Mouse (Mus musculus) kidney, adult 2 months (tissue): ENCODE measurements at regions not wholly inside any gene's neighbourhood (a gene's known extent, or its start where the extent isn't known, plus 50 kb on each side); places are given as distances from the start of the nearest gene placed in this dataset.
A peak's percentile ranks its signal among the peaks of the same experiment; 100 is the strongest.

Experiments
- DNase-seq: peaks from one replicate; pipeline ENCODE4 v3.0.0; 2021
- H3K27ac ChIP-seq: fragments of 200-500 bp; 2 replicates; pipeline ENCODE4 v1.5.1; 2012; ENCODE audit warnings: low read depth, low read length, control low read depth, inconsistent platforms; ENCODE audit not compliant: insufficient read depth
- H3K27me3 ChIP-seq: fragments of 200-500 bp; replicated peaks from 2 replicates; pipeline ENCODE4 v1.6.1; 2012; ENCODE audit warnings: mild to moderate bottlenecking, moderate library complexity, low read length, inconsistent platforms; ENCODE audit not compliant: control insufficient read depth, insufficient read depth
- H3K36me3 ChIP-seq: fragments of 200-500 bp; 2 replicates; pipeline ENCODE4 v1.6.1; 2012; ENCODE audit warnings: mild to moderate bottlenecking, moderate library complexity, low read length, inconsistent platforms; ENCODE audit not compliant: control insufficient read depth, insufficient read depth
- H3K4me1 ChIP-seq: fragments of 200-500 bp; 2 replicates; pipeline ENCODE4 v1.6.1; 2011; ENCODE audit warnings: low read length; ENCODE audit not compliant: control insufficient read depth, insufficient read depth
- H3K4me3 ChIP-seq: fragments of 200-500 bp; 2 replicates; pipeline ENCODE4 v1.5.1; 2011; ENCODE audit warnings: mild to moderate bottlenecking, low read depth, low read length, control low read depth; ENCODE audit not compliant: insufficient read depth
- CTCF ChIP-seq: fragments of 200-500 bp; conservative IDR thresholded peaks from 2 replicates; pipeline ENCODE4 v1.5.1; 2011; ENCODE audit warnings: low read depth, mild to moderate bottlenecking, control low read depth, low read length, moderate library complexity, mixed read lengths; ENCODE audit not compliant: insufficient read depth, insufficient read length
- POLR2A ChIP-seq: fragments of 200-500 bp; IDR thresholded peaks from one replicate; pipeline ENCODE4 v1.6.1; 2011; ENCODE audit warnings: low read depth, low read length, control low read depth
- WGBS: fragments of 180-500 bp; shearing (Covaris S2); methylation state at CpG from one replicate; pipeline ENCODE4 v1.1.7; 2018; 5-methylcytosine and 5-hydroxymethylcytosine counted together

GRCm38 (mm10) chr7:78031032-78031431 lies 706.8 kb downstream of the Ntrk3 start:
- Histone ChIP-seq H3K27ac (no peak overlapping the region), H3K4me3 (no peak overlapping the region), H3K4me1 (no peaks in the 10 kb centered on the region), H3K36me3 (no peaks in the 10 kb centered on the region), H3K27me3 (no peaks in the 10 kb centered on the region)
- WGBS: 75% methylated on average over 2 of the region's 2 CpGs
- TF ChIP-seq POLR2A: no peak
- no peak for TF ChIP-seq CTCF
- DNase-seq: no peak

DNA sequence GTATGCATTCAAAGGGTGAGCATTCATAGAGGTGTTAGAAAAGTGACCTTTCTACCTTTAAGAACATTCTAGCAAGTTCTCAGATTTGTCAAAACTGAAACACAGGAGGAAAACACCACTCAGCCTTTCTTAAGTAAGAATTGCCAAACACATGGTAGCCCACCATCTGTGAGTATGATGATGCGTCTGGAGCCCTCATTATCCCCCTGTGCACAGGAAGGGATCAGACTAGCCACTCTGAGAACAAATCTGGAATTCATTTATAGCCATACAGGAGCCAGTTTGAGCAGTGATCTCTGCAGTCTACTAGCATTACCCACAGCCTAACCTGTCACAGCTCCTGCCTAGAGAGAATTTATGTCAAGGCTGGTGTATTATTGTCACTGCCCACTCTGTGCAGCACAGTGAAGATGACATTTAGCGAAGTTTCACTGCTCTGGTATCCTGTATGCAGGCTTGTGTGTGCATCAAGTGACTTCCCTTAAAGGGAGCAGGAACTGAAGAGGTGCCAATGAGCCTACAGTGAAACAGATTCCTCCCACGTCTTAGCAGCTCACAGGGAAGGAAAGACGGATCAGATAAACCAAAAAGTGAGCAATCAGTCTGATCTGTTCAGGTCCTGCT lies 710.7 kb downstream of the Ntrk3 start:
- H3K27me3 ChIP-seq: no peaks in the 10 kb centered on the region; the same call in 1 of the 2 replicates
- no peak overlapping the region for H3K4me3 ChIP-seq
- TF ChIP-seq POLR2A (no peak), CTCF (no peak)
- DNase-seq: no peak
- 57% methylated on average over 4 of the region's 4 CpGs for WGBS
- no peaks in the 10 kb centered on the region for H3K4me1 ChIP-seq
- no peaks in the 10 kb centered on the region for H3K36me3 ChIP-seq
- no peak overlapping the region for H3K27ac ChIP-seq

DNA sequence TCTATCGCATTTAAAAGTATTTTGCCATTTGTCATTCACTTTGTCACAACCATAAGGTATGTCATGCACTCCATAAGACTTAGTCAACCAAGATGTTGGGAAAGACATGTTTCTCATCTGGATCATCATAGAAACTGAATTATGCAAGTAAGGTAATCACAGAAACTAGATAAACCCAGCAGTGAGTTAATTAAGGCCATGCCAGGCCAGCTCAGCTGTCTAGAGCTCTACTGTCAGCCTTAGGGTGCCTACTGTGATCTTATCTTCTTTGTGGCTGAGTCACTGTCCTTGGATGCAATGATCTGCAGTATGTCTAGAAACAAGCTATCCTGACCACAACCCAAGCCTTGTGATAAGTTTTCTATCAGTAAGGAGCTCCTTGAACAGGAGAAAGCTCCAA lies 714.2 kb downstream of the Ntrk3 start:
- Histone ChIP-seq H3K4me1 (no peaks in the 10 kb centered on the region), H3K4me3 (no peak overlapping the region), H3K27ac (no peak overlapping the region), H3K36me3 (no peaks in the 10 kb centered on the region), H3K27me3 (no peaks in the 10 kb centered on the region; the same call in 1 of the 2 replicates)
- no peak for TF ChIP-seq CTCF
- no peak for TF ChIP-seq POLR2A
- 96% methylated on average over 1 of the region's 1 CpGs for WGBS
- no peak for DNase-seq

GRCm38 (mm10) chr7:78023075-78023474 lies 714.7 kb downstream of the Ntrk3 start:
- no peak for DNase-seq
- H3K4me3 ChIP-seq: no peak overlapping the region
- TF ChIP-seq CTCF (no peak), POLR2A (no peak)
- no peaks in the 10 kb centered on the region for H3K4me1 ChIP-seq
- no peaks in the 10 kb centered on the region; the same call in 1 of the 2 replicates for H3K27me3 ChIP-seq
- WGBS: 78% methylated on average over 3 of the region's 3 CpGs
- no peaks in the 10 kb centered on the region for H3K36me3 ChIP-seq
- no peak overlapping the region for H3K27ac ChIP-seq

DNA sequence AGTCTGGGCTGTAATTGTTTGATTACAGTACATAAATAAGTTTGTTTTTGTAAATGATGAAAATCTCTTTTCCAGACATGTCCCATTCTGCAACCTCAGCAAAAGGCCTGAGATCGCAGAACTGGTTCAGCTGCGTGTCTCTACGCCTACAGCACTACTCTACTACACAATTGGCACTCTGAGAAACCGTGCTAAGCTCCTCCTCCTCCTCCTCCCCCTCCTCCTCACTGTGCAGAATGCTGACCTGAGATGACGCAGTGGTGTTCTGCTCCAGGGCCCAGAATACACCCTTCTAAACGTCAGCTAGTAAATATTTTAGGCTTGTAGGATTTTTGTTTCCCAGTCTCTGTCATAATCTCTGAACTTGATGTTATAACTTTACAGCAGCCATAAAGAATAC lies 724.2 kb downstream of the Ntrk3 start:
- Histone ChIP-seq H3K36me3 (no peaks in the 10 kb centered on the region), H3K27ac (no peak overlapping the region), H3K27me3 (no peaks in the 10 kb centered on the region), H3K4me1 (no peaks in the 10 kb centered on the region), H3K4me3 (no peak overlapping the region)
- TF ChIP-seq POLR2A (no peak), CTCF (no peak)
- no peak for DNase-seq
- WGBS: 40% methylated on average over 6 of the region's 6 CpGs

DNA sequence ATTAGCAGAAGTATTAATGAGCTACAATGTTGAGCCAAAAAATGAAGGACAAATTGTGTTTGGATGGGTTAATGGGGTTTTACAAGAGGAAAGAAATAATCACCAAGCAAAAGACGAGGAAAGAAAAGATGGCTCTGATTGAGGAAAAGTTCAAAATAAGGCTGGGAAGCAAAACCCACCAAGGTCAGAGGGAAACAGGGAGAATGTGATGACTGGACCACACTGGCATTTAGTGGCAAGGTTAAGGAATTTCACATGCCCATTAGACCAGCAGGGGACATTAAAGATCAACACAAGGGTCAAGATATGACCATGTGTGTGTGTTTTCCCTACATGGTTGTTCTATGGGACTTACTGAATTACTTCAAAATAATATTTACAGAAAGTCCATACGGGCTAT lies 734.7 kb downstream of the Ntrk3 start:
- TF ChIP-seq CTCF: no peak
- no peak for TF ChIP-seq POLR2A
- WGBS: 59% methylated on average over 2 of the region's 2 CpGs
- Histone ChIP-seq H3K27me3 (no peaks in the 10 kb centered on the region), H3K27ac (no peak overlapping the region), H3K4me1 (no peaks in the 10 kb centered on the region), H3K36me3 (no peaks in the 10 kb centered on the region), H3K4me3 (no peak overlapping the region)
- DNase-seq: peak; percentile 8

DNA sequence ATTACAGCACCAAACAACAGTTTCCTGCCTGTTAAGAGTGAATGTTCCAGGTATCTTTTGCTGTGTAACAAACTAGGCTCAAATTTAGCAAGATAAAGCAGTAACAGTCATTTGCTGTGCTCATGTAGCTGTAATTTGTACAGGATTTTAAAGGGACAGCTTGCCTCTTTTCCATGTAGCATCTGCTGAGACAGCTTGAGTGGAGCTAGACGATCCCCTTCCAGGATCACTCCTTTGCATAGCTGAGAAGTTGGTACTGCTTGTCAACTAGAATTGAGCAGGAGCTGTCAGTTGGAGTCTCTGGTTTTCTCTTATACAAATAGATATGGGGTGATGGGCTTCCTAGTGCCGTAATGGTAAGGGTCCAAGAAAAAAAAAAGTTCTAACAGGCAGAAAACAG lies 744.0 kb downstream of the Ntrk3 start:
- Histone ChIP-seq H3K4me1 (no peaks in the 10 kb centered on the region), H3K27ac (no peak overlapping the region), H3K27me3 (no peaks in the 10 kb centered on the region), H3K4me3 (no peak overlapping the region), H3K36me3 (no peaks in the 10 kb centered on the region)
- TF ChIP-seq CTCF: no peak
- no peak for TF ChIP-seq POLR2A
- DNase-seq: no peak
- 89% methylated on average over 2 of the region's 2 CpGs for WGBS
